22 mouse cellular contexts compared by ENCODE assay signal in genomic region chr4:86401116-86401515, GRCm38 (mm10).
"Had no signal": no experiment of that assay in that cellular context is flagged by ENCODE, and none has a peak within 500 bp of the region (broad histone marks: within the 10 kb centered on the region; RNA-seq: fewer than 3 reads in every experiment).

No protein-coding gene starts in this region.

- H3K36me3 ChIP-seq: limb, embryonic 12.5 days; limb, embryonic 15.5 days; midbrain, embryonic 12.5 days; midbrain, embryonic 15.5 days; neural tube, embryonic 12.5 days; neural tube, embryonic 15.5 days had no signal

- H3K4me1 ChIP-seq: midbrain, embryonic 12.5 days; midbrain, embryonic 15.5 days; neural tube, embryonic 12.5 days had no signal

- H3K9me3 ChIP-seq: limb, embryonic 12.5 days; limb, embryonic 15.5 days; midbrain, embryonic 12.5 days; midbrain, embryonic 15.5 days; neural tube, embryonic 12.5 days; neural tube, embryonic 15.5 days had no signal

- ATAC-seq: liver, postnatal 0 days; lung, postnatal 0 days; midbrain, embryonic 15.5 days had no signal

- H3K4me2 ChIP-seq: limb, embryonic 12.5 days; limb, embryonic 15.5 days; liver, embryonic 11.5 days; lung, embryonic 14.5 days; midbrain, embryonic 12.5 days; midbrain, embryonic 15.5 days; neural tube, embryonic 12.5 days; neural tube, embryonic 15.5 days had no signal

- H3K4me3 ChIP-seq: limb, embryonic 12.5 days; limb, embryonic 15.5 days; midbrain, embryonic 12.5 days; midbrain, embryonic 15.5 days; neural tube, embryonic 12.5 days; neural tube, embryonic 15.5 days had no signal

- DNase-seq: kidney, postnatal 10 days; kidney, postnatal 36 days; left cerebral cortex, postnatal 4 days; liver, postnatal 0 days; lung, embryonic 14.5 days; right cerebral cortex, adult 18-20 months; right cerebral cortex, postnatal 14 days; right cerebral cortex, postnatal 4 days; thymus, adult 2 months; thymus, postnatal 14 days; thymus, postnatal 4 days had no signal

- H3K27me3 ChIP-seq: limb, embryonic 12.5 days; limb, embryonic 15.5 days; midbrain, embryonic 12.5 days; midbrain, embryonic 15.5 days; neural tube, embryonic 12.5 days; neural tube, embryonic 15.5 days had no signal

- H3K9ac ChIP-seq: limb, embryonic 12.5 days; limb, embryonic 15.5 days; liver, embryonic 14.5 days; liver, postnatal 0 days; lung, embryonic 14.5 days; midbrain, embryonic 12.5 days; midbrain, embryonic 15.5 days; neural tube, embryonic 12.5 days; neural tube, embryonic 15.5 days had no signal

- H3K27ac ChIP-seq: limb, embryonic 12.5 days; limb, embryonic 15.5 days; liver, embryonic 14.5 days; macrophage; midbrain, embryonic 12.5 days; midbrain, embryonic 15.5 days; neural tube, embryonic 12.5 days; neural tube, embryonic 15.5 days; stomach, postnatal 0 days had no signal
